Mouse (Mus musculus) stomach, embryonic 14.5 days (tissue): Measurements from ENCODE around the gene Get4. TPM values are rescaled to one million over a fixed set of nuclear protein-coding genes. Genes with fewer than 3 reads are reported as not detected.

Experiments
- ATAC-seq: fragments of 200-750 bp; cut with Nextera tagmentation; 2 replicates; pipeline ENCODE4 v1.8.0; 2017; ENCODE audit warnings: low read depth, moderate TSS enrichment; ENCODE audit not compliant: insufficient number of reproducible peaks, insufficient read depth, low FRiP score
- H3K27ac ChIP-seq: fragments of 300-500 bp; sonication (generic); 2 replicates; pipeline ENCODE4 v1.5.1; 2014; ENCODE audit warnings: mild to moderate bottlenecking, low read length, moderate library complexity, mixed read lengths
- H3K27me3 ChIP-seq: fragments of 300-500 bp; sonication (generic); 2 replicates; pipeline ENCODE4 v1.6.1; 2014; ENCODE audit warnings: low read length, control low read depth, mixed read lengths; ENCODE audit not compliant: control insufficient read depth, insufficient read depth
- H3K36me3 ChIP-seq: fragments of 300-500 bp; sonication (generic); 2 replicates; pipeline ENCODE4 v1.6.1; 2014; ENCODE audit warnings: mild to moderate bottlenecking, control low read depth, low read length, moderate library complexity, mixed read lengths; ENCODE audit not compliant: control insufficient read depth, insufficient read depth
- H3K4me1 ChIP-seq: fragments of 300-500 bp; sonication (generic); 2 replicates; pipeline ENCODE4 v1.6.1; 2014; ENCODE audit warnings: low read length, control low read depth, mixed read lengths; ENCODE audit not compliant: control insufficient read depth, insufficient read depth
- H3K4me2 ChIP-seq: fragments of 300-500 bp; sonication (generic); replicated peaks from 2 replicates; pipeline ENCODE4 v1.6.1; 2014; ENCODE audit warnings: low read depth, low read length, control low read depth
- H3K4me3 ChIP-seq: fragments of 300-500 bp; sonication (generic); 2 replicates; pipeline ENCODE4 v1.5.1; 2014; ENCODE audit warnings: low read depth, low read length, control low read depth
- H3K9ac ChIP-seq: fragments of 300-500 bp; sonication (generic); replicated peaks from 2 replicates; pipeline ENCODE4 v1.6.1; 2014; ENCODE audit warnings: low read depth, mild to moderate bottlenecking, control low read depth, low read length, moderate library complexity, mixed read lengths
- H3K9me3 ChIP-seq: fragments of 300-500 bp; sonication (generic); 2 replicates; pipeline ENCODE4 v1.6.1; 2016; ENCODE audit warnings: low read depth, low read length, control low read depth; ENCODE audit not compliant: control insufficient read depth
- WGBS: fragments of 180-500 bp; shearing (Covaris S2); extraction: QIAGEN DNeasy Blood & Tissue Kit; methylation state at CpG from one replicate; pipeline ENCODE4 v1.1.7; 2014; 5-methylcytosine and 5-hydroxymethylcytosine counted together
- polyA plus RNA-seq: library from polyadenylated mRNA; unstranded; fragments of >200 nt; fragmentation: Nextera tagmentation; extraction: Ambion mirVana; gene quantifications from 2 replicates; pipeline ENCODE4 v1.2.1, GENCODE M21; 2014

Get4 gene
- polyA plus RNA-seq, 1 experiment from 2014 or later: 149 TPM

GRCm38 (mm10) chr5:139290467-139291259 lies 38.5 kb downstream of the Get4 start:
- H3K4me1 ChIP-seq: peaks cover 10% of the 10 kb centered on the region; the same call in 1 of the 2 replicates
- H3K27me3 ChIP-seq: no peaks in the 10 kb centered on the region
- H3K4me3 ChIP-seq: no peak overlapping the region
- ATAC-seq: no peak
- H3K36me3 ChIP-seq: no peaks in the 10 kb centered on the region
- no peak overlapping the region for H3K9ac ChIP-seq
- no peak overlapping the region for H3K27ac ChIP-seq
- H3K4me2 ChIP-seq: no peak overlapping the region
- WGBS: 80% methylated on average over 12 of the region's 12 CpGs
- no peaks in the 10 kb centered on the region for H3K9me3 ChIP-seq

- Histone ChIP-seq H3K9me3 (no peaks in the 10 kb centered on the region), H3K4me3 (no peak overlapping the region), H3K27me3 (no peaks in the 10 kb centered on the region), H3K36me3 (no peaks in the 10 kb centered on the region), H3K9ac (no peak overlapping the region), H3K4me2 (no peak overlapping the region), H3K4me1 (peaks cover 2% of the 10 kb centered on the region; the same call in 1 of the 2 replicates), H3K27ac (no peak overlapping the region)
- ATAC-seq: no peak
- WGBS: 70% methylated on average over 6 of the region's 6 CpGs
These were observed 39.9 kb downstream of the Get4 start for GRCm38 (mm10) chr5:139291811-139292560.

- no peaks in the 10 kb centered on the region for H3K9me3 ChIP-seq
- no peak overlapping the region for H3K4me2 ChIP-seq
- no peak overlapping the region for H3K4me3 ChIP-seq
- no peak for ATAC-seq
- no peaks in the 10 kb centered on the region for H3K27me3 ChIP-seq
- H3K4me1 ChIP-seq: no peaks in the 10 kb centered on the region
- no peak overlapping the region for H3K27ac ChIP-seq
- 75% methylated on average over 2 of the region's 2 CpGs for WGBS
- H3K9ac ChIP-seq: no peak overlapping the region
- H3K36me3 ChIP-seq: no peaks in the 10 kb centered on the region
These were observed 42.0 kb downstream of the Get4 start for GRCm38 (mm10) chr5:139294089-139294488.

GRCm38 (mm10) chr5:139297092-139297491 lies 45.0 kb downstream of the Get4 start:
- Histone ChIP-seq H3K4me3 (no peak overlapping the region), H3K4me1 (no peaks in the 10 kb centered on the region), H3K9ac (no peak overlapping the region), H3K4me2 (no peak overlapping the region), H3K27ac (no peak overlapping the region), H3K27me3 (no peaks in the 10 kb centered on the region), H3K36me3 (no peaks in the 10 kb centered on the region), H3K9me3 (no peaks in the 10 kb centered on the region)
- no peak for ATAC-seq
- WGBS: 87% methylated on average over 10 of the region's 10 CpGs

GRCm38 (mm10) chr5:139297745-139298144 lies 45.6 kb downstream of the Get4 start:
- Histone ChIP-seq H3K27ac (no peak overlapping the region), H3K4me2 (no peak overlapping the region), H3K27me3 (no peaks in the 10 kb centered on the region), H3K36me3 (no peaks in the 10 kb centered on the region), H3K4me3 (no peak overlapping the region), H3K9ac (no peak overlapping the region), H3K9me3 (no peaks in the 10 kb centered on the region), H3K4me1 (no peaks in the 10 kb centered on the region)
- ATAC-seq: no peak
- 83% methylated on average over 5 of the region's 5 CpGs for WGBS

GRCm38 (mm10) chr5:139302101-139302500 lies 50.0 kb downstream of the Get4 start:
- Histone ChIP-seq H3K9ac (no peak overlapping the region), H3K4me2 (no peak overlapping the region), H3K27me3 (no peaks in the 10 kb centered on the region), H3K4me1 (no peaks in the 10 kb centered on the region), H3K4me3 (no peak overlapping the region), H3K36me3 (no peaks in the 10 kb centered on the region), H3K27ac (no peak overlapping the region), H3K9me3 (no peaks in the 10 kb centered on the region)
- no peak for ATAC-seq
- WGBS: 76% methylated on average over 6 of the region's 6 CpGs

- Histone ChIP-seq H3K27me3 (no peaks in the 10 kb centered on the region), H3K27ac (no peak overlapping the region), H3K4me1 (no peaks in the 10 kb centered on the region), H3K36me3 (no peaks in the 10 kb centered on the region), H3K9ac (no peak overlapping the region), H3K9me3 (no peaks in the 10 kb centered on the region), H3K4me3 (no peak overlapping the region), H3K4me2 (no peak overlapping the region)
- no peak for ATAC-seq
- 85% methylated on average over 9 of the region's 9 CpGs for WGBS
These were observed 51.5 kb downstream of the Get4 start for GRCm38 (mm10) chr5:139303646-139304061.

- Histone ChIP-seq H3K36me3 (no peaks in the 10 kb centered on the region), H3K27me3 (no peaks in the 10 kb centered on the region), H3K4me3 (no peak overlapping the region), H3K27ac (no peak overlapping the region), H3K9ac (no peak overlapping the region), H3K9me3 (no peaks in the 10 kb centered on the region), H3K4me1 (no peaks in the 10 kb centered on the region), H3K4me2 (no peak overlapping the region)
- WGBS: 60% methylated on average over 3 of the region's 3 CpGs
- ATAC-seq: no peak
These were observed 57.8 kb downstream of the Get4 start for GRCm38 (mm10) chr5:139309946-139310345.
